Mouse (Mus musculus): ENCODE data around the gene Rnf157.
"Not testable (repeated sequence)": the region's sequence is repeated elsewhere in the genome, so short reads cannot be mapped to it uniquely, and the experiment has no call there.

Rnf157 gene

DNA sequence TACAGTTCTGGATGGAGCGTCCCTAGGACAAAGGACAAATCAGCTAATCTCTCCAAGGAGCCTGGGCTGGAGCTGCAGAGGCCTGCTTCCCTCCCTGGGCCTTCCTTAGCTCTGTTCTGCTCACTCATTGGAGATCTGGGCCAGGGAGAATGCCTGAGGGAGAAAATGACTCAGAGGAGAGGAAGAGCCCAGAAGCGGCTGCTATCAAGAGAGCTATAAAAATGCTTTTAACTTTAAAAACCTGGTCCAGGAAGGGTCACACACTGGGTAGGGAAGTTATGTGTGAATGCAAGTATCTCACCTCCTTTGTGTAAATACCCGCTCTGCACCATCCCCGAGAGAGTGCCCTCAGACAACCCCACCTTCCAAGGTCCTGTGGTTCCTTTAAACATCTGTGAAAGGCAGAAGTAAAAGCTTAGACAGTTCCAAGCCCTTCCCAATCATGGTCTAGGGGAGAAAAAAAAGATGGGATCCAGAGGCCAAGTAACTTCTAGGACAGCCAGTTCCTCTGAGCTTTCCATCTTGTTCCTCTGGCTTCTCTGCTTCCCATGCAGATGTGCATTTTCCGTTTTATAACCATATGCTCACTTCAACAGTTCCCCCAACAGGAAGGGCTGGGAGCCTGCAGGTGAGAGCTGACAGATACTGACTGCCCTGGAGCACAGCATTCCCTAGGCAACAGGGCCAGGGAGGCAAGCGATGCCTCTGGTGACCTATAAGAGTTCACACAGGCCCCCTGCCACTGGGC is 3.5 kb upstream of the Rnf157 start:
- no peak for DNase-seq

DNA sequence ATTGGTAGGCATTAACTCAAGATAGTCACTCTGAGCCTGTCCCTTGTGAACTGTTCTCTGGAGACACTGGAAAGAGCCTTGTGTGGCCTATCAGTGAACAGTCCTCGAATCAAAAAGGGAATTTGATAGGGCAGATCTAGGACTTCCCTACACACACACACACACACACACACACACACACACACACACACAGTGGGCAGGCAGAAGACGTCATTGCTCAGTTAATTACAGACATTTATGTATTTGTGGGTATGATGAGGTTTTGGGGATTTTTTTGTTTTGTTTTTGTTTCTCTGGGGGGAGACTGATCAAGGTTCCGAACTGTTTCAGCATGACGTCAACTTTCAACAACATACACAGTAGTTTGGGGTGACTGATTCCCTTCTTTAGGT is 795 bp upstream of the Rnf157 start:
- DNase-seq = no peak

DNA sequence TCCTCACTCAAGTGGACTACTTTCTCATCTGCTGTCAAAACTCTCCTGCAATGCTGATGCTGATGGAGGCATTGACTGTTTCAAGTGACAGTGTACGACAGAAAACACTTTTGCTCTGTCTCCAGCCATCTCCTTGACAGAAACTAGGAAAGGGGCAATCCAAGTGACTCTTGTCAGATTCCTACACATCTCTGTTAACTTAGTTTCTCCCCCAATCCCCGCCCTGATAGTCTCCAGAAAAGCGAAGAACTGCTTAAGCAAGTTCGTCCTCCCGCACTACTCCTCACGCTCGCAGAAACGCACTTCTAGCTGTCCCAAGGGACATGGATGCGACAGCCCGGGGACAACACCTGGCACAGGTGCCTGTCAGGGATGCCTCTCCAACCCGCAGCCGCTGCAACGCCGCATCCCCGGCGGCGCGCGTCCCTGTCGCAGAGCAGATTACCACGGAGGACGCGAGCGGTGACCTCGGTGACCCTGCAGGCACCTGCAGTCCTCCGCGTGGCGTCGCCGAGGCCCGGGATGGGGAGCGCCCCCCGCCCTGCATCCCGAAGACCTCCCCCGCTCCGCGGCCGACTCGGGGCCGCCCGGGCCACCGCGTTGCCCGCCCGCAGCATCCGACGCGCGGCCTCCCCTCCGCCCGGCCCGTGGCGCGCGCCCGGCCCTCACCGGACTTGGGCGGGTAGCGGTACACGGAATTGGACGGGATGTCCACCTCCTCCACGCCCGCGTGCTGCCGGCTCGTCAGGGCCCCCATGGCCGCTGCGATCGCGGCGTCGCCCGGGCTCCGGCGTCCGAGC is 604 bp downstream of the Rnf157 start:
- peak in 1 of 2 experiments; percentile 40 for DNase-seq

DNA sequence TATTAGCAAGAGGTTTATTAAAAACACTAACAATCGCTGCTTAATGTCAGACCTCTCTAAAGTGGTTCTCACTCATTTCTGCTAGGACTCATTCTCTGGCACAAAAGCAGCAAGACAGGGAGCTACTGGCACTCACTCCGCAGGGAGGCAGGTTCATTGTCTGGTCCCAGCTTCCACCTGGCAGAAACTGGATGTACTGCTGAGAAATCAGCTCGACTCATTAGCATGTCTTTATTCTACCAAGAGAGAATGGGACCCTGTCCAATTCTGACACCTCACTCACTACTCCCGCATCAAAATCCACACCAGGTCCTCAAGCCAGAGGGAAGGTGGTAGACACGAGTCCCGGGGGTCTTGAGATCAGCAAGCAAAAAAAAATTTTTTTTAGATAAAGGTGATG is 1.2 kb downstream of the Rnf157 start:
- DNase-seq = no peak

DNA sequence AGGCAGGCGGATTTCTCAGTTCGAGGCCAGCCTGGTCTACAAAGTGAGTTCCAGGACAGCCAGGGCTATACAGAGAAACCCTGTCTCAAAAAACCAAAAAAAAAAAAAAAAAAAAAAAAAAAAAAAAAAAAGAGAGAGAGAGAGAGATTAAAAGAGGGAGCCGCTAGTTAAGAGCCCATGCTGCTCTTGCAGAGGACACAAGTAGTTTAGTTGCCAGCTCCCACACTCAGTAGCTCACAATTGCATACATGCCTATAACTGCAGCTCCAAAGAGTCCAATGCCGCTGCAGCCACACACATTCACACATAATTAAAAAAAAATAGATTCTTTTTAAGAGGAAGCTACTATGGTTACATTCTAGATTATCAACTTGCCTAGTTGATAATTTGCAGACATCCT is 2.4 kb downstream of the Rnf157 start:
- DNase-seq = not testable (repeated sequence)

DNA sequence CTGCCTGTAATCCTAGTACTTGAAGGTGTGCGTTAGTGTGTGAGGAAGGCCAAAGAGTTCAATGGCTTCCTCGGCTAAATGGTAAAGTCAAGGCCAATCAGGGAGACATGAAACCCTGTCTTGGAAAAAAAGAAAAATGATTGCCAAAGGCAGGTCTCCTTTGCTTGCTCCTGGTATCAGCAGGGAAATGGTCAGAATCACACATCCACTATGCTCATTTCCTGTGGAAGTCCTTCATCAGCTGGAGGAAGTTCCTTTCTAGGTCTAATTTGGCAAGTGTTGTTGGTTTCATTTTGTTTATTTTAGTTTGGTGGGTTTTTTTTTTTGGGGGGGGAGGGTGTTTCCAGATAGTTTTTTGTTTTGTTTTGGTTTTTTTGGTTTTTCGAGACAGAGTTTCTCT is 3.8 kb downstream of the Rnf157 start:
- no peak for DNase-seq

DNA sequence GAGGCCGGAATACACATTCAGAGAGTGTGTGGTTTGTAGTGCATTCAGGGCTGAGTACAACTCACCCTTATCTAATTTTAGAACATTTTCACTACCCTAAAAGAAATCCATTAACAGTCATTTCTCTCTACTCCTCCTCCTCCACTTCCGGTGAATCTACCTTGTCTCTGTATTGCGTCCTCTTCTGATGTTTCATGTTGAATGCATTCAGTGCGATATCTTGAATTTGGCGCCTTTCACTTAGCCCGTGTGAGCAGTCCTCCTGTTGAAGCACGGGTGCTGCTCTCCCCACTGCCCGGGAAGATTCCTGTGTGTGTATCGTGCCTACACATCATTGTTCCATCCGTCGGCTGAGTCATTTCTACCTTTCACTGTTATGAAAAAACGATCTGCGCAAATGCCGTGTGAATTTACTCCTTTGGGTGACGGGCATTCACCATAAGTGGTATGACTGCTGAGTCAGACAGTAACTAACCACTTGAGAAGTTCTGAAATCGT is 6.6 kb downstream of the Rnf157 start:
- DNase-seq = peak in 1 of 2 experiments; percentile 29

DNA sequence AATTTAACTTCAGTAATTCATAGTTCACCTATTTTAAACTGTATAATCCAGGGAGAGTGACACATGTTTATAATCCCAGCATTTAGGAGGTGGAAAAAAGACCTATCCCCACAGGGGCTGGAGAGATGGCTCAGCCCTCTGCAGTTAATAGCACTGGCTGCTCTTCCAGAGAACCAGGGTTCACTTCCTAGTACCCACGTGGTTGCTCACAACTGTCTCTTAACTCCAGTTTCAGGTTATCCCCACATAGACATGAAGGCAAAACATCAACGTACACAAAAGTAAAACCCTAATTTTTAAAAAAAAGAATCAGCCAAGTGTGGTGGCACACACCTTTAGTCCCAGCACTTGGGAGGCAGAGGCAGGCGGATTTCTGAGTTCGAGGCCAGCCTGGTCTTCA is 7.2 kb downstream of the Rnf157 start:
- DNase-seq = no peak

DNA sequence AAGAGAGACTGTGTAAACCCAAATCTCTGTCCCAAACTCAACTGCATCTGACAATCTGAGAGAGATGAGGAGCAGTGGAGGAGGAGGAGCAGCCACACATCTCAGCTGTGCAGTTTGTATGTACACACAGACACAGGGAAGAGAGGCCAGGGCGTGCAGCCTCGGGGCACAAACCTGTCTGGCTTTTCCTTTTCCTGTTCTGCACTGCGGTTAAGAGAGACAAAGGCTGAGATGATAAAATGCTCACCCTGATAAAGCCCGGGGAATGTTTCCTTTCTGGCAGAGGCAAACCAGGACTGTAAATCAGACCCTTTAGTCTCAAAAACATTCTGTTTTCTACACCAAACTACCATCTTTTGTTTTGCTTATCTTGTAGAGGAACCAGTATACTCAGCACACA is 12.3 kb downstream of the Rnf157 start:
- DNase-seq = no peak

DNA sequence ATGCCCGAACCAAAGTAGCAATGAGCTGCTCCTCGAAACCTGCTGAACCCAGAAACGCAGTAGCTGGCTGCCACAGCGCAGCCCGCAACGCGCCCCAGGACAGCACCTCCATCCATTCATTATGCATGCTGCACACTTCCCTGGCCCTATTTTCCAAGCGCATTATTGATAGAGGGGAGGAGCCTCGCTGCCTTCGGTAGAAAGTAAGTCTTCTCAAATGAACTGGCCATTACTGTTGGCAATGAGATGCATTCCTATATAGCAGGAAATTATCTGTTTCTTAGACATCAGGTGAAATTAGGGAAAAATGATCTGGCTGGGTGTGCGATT is 14.5 kb downstream of the Rnf157 start:
- DNase-seq = no peak

DNA sequence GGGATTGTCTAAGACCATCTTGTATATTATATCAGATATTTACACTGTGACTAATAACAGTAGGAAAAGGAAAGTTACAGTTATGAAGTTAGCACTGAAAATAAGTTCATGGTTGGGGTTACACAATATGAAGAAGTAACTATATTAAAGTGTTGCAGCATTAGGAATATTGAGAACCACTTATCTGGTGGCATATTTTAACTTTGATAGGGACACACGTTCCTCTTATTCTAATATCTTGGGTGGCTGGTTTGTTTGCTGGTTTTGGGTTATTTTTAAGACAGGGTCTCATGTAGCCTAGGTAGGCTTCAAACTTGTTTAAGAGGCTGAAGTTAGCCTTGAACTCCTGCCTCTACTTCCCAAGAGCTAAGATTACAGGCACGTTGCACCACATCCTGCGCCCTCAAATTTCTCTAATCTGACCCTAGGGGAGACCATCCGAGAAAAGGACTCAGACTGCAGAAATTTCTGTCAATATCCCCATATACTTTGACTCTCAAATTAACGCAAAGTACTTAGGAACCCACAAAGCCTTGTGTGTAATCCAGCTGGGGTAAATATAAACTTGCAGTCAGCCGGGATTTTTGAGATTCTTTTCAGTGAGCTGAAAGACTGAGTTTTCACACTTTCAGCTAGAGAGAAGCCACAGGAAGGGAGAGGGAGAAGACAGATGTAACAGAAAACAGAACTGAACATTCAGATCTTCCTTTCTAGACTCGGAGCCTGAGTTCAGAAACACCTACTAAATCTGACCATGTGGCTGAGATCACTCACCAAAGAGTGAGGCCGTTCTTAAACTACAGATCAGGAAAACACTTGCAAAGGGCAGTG is 15.1 kb downstream of the Rnf157 start:
- no peak for DNase-seq

DNA sequence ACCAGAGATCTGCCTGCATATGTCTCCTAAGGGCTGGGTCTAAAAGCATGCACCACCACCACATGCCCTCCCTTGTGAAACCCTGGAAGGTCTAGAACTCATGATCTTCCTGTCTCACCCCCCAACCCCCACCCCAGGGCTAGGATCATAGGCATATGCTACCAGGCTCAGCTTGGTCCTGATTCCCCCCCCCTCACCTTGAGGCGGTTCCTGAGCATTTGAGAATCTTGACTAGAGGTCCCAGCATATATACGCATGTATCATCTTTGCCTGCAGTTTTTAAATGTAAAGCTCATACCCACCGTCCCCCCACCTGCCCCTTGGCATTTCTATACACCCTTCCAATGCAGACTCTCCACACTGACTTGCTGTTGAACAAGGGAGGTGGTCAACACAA is 15.9 kb downstream of the Rnf157 start:
- DNase-seq = no peak

DNA sequence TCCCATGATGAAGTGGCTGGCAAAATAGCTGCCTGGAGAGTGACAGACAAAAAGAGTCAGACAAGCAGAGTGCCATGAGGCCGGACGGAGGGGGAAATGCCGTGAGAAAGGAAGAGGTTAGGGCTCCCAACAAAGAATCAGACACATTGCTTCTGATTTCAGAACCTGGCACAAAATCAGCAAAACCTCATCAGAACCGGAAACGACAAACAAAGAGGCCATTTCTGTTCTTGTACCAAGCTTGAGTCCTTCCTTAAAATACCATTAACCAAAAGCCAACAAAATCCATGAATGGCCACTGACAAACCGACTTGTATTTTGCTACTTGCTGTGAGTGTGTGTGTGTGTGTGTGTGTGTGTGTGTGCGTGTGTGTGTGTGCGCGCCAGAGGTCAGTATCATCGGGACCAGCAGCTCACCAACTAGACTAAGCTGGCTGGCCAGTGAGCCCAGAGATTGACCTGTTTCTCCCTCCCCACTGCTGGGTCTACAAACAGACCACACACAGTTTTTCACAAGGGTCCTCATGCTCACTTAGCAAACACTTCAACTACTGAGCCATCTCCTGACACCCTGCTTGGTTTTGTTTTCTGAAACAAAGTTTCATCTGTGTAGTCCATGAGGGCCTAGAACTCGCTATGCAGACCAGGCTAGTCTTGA is 16.4 kb downstream of the Rnf157 start:
- DNase-seq = no peak

DNA sequence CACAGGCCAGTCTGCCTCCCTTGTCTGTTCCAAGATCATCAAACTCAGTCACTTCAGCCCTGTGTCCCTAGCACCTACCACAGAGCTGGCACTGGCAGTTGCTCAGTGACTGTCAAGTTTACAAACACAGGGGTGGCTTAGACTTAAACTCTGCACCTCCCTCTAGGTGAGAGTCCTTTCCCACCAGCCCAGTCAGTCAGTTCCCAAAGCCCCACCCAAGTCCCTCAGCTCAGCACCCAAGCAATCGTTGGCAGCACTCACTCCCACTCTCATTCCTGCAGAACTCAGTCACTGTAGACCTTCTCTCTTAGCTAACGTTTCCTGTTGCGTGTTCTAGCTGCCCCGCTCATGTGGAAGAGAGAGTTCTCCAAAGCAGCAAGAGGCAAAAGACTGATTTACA is 18.1 kb downstream of the Rnf157 start:
- DNase-seq = no peak

DNA sequence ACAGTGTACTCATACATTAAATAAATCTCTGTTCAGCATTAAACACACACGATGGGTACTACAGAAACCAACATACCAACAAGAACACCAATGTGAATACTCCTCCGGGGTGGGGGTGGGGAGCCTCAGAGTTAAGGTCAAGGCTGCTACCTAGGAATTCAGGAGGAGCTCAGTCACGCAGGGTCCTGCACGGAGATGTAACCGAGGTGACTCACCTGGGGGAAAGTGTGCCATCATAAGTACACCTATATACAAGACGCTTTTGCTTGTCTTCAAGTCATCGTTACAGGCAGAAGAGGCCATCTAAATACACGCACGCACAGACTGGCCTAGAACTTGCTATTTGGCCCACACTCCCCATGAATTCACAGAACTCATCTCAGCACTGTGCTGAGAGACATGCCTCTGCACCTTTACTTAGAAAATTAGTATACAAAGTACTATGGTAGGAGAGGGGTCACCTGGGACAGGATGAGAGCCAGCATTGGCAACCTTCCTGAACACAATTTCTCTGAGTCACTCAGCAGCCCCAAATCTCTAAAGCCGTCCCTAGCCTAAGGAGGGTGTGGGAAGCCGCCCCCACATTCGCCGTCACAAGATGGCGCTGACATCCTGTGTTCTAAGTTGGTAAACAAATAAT is 23.9 kb downstream of the Rnf157 start:
- peak; percentile 35 to 39 for DNase-seq

DNA sequence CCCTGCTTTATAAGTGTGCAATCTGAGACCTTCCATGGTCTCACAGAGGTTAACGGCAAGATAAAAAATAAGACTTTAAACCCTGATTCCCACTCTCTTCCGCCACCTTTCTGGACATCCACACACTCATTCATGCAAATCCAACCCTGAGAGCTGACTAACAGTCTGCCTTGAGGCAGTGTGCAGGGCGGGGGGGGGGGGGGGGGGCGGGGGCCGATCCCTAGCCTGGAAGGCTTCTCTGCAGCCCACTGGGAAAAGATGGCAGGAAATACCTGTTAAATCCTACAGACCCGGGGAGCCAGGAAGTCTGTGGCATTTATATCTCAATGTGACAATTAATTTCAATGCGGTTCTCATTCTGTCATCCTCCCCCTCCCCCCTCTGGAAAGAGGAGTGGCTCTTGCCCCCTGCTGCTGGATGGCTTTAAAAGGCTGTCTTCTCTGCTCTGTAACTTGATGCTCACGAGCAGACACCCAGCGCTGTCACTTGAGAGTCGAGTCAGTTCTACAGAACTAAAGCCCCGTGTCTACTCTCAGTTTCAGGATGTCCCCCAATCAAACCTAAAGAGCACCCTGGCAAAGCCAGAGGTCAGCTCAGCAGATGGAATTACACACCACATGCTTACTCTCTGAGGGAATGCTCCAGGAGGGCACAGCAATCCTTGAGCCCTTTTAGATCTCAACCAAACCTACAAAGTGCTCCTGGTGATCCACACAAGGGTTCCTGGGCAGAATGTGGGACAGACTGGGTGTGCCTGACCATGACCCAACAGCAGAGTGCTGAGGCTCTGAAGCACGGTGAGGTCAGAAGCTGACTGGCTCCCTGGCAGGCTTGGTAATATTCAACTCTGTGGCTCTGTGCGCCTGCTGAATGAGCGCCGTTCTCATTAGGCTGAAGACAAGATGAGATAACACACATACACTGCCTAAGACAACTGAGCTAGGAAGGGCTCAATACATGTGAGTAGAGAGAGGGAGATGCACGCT is 25.5 kb downstream of the Rnf157 start:
- no peak for DNase-seq

DNA sequence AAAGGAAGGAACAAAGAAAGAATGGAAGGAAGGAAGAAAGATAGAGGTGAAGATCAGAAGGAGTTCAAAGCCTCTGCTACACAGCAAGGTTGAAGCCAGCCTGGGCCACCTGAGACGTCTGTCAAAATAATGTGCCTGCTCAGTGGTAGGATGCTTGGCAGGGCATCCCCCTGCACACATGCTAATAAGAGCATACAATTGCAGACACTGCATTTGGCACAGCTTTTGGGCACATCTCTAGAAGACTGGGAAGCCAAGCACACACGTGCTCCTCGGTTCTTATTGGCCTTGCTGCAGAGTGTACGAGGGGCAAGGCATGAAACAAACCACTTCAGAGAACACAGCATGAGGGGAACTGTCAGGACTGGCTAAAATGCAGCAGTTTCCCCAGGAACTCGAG is 26.8 kb downstream of the Rnf157 start:
- DNase-seq = no peak

DNA sequence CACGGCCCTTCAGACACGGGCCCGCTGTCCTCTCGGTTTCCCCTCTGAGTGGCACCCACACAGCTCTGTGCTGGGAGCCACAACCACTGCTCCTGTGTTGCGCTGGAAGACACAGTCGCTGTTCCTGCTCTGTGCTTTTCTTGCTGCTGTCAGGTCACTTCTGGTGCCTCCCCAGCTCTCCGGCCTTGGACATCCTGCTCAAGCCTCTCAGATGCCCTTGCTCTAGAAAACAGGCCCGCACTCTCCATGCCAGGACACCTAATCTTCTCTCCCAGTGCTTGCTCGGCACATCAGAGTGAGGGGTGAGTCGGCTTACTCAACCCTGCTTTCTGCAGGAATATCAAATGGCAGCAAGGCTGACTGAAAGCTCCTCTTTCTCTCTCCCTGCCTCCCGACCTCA is 28.7 kb downstream of the Rnf157 start:
- DNase-seq = no peak

DNA sequence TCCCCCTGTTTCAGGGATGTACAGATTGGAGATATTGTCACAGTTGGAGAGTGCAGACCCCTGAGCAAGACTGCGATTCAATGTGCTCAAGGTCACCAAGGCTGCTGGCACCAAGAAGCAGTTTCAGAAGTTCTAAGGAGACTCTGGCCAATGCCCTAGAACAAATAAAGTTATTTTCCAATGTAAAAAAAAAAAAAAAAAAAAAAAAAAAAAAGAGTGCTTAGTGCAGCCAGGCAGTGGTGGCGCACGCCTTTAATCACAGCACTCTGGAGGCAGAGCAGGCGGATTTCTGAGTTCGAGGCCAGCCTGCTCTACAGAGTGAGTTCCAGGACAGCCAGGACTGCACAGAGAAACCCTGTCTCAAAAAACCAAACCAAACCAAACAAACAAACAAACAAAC is 29.8 kb downstream of the Rnf157 start:
- DNase-seq = not testable (repeated sequence)

DNA sequence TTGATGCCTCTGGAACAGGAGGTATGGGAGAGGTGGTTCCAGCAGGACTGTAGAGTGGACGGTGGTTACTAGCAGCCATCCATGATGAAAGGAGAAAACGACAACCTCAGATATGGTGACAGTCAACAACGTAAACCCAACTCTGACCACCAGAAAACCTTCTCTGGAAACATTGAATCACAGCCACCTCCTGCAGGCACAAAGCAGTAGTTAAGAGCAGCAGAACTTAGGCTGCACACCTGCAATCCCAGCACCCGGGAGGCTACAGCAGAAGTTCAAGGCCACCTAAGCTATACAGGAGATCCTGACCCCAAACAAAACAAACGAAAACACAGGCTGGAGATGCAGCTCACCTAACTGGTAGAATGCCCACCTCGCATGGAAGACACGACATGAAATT is 32.1 kb downstream of the Rnf157 start:
- no peak for DNase-seq

DNA sequence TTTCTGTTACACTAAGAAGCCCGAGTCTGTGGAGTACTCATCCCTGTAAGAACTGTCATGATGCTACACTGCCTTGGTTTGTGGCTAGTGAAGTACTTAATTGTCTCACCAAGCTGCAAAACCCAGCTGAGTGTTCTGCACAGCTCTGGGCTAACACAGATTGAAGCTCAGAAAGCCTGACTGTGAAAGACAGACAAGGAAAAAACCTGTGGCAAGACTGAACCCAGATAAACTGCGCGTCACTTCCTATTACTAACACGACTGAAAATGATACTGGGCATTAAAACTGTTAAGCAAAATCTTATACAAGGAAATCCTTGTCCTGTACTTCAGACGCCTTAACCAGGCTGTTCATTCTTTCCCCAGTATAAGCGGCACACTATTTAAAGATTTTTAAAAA is 33.3 kb downstream of the Rnf157 start:
- no peak for DNase-seq
